Mouse (Mus musculus) testis, adult 2 months (tissue): ENCODE measurements at regions not wholly inside any gene's neighbourhood (a gene's known extent, or its start where the extent isn't known, plus 50 kb on each side); places are given as distances from the start of the nearest gene placed in this dataset.

ENCODE experiments used
- CTCF ChIP-seq: fragments of 200-500 bp; IDR thresholded peaks from 2 replicates; pipeline ENCODE4 v1.5.1; 2012; ENCODE audit warnings: low read depth, mild to moderate bottlenecking, inconsistent platforms, low read length, moderate library complexity; ENCODE audit not compliant: control insufficient read depth, insufficient read depth, insufficient replicate concordance
- POLR2A ChIP-seq: fragments of 200-500 bp; IDR thresholded peaks from 2 replicates; pipeline ENCODE4 v1.6.1; 2012; ENCODE audit warnings: low read depth, mild to moderate bottlenecking, inconsistent platforms, low read length, moderate library complexity; ENCODE audit not compliant: control insufficient read depth

GRCm38 (mm10) chr7:137939116-137939515 is 458.4 kb downstream of the Tcerg1l start:
- TF ChIP-seq POLR2A (no peak), CTCF (no peak)
